Comparison of ENCODE assay signal across 27 mouse cellular contexts in genomic region chr15:64558220-64558619, GRCm38 (mm10).
A peak's percentile ranks its signal among the peaks of the same experiment; 100 is the strongest.
DNase-seq lines count a peak whose midpoint lies in the region; ATAC-seq and TF ChIP-seq lines count a peak whose summit lies in the region.
"Had no signal": no experiment of that assay in that cellular context is flagged by ENCODE, and none has a peak within 500 bp of the region (broad histone marks: within the 10 kb centered on the region; RNA-seq: fewer than 3 reads in every experiment).

No protein-coding gene starts in this region.

- TF ChIP-seq CTCF in left cerebral cortex, adult 2 months (IDR thresholded peaks at IDR 0.05) = no peak

- no peak overlapping the region for H3K4me3 ChIP-seq in left cerebral cortex, adult 2 months
- no peak overlapping the region for H3K4me3 ChIP-seq in myocyte
- H3K4me3 ChIP-seq: embryonic facial prominence, embryonic 12.5 days; embryonic facial prominence, embryonic 15.5 days; erythroblast, embryonic 14.5 days; forebrain, embryonic 12.5 days; forebrain, embryonic 15.5 days; heart, embryonic 12.5 days; heart, embryonic 15.5 days had no signal

- no peak for TF ChIP-seq POLR2A in myocyte (IDR thresholded peaks at IDR 0.05; ENCODE audit: insufficient read length, low read depth)

- H3K27me3 ChIP-seq in myocyte (ENCODE audit: control insufficient read depth, insufficient read depth, insufficient read length) = no peaks in the 10 kb centered on the region
- H3K27me3 ChIP-seq: embryonic facial prominence, embryonic 12.5 days; embryonic facial prominence, embryonic 15.5 days; forebrain, embryonic 12.5 days; forebrain, embryonic 15.5 days; heart, embryonic 12.5 days; heart, embryonic 15.5 days had no signal

- no peaks in the 10 kb centered on the region for H3K79me2 ChIP-seq in myocyte (ENCODE audit: control insufficient read depth, insufficient read depth)

- H3K36me3 ChIP-seq in myocyte (ENCODE audit: control insufficient read depth, insufficient read depth) = no peaks in the 10 kb centered on the region
- H3K36me3 ChIP-seq: embryonic facial prominence, embryonic 12.5 days; embryonic facial prominence, embryonic 15.5 days; forebrain, embryonic 12.5 days; forebrain, embryonic 15.5 days; heart, embryonic 12.5 days; heart, embryonic 15.5 days had no signal

- DNase-seq in left cerebral cortex, adult 2 months (ENCODE audit: extremely low spot score in 1 of 2, low spot score in 2 of 2) = no peak
- no peak for DNase-seq in left cerebral cortex, adult 9 months (ENCODE audit: low spot score in 2 of 2)
- DNase-seq in NIH3T3 (ENCODE audit: low read depth) = peak; percentile 10
- no peak for DNase-seq in heart, postnatal 10 days
- DNase-seq: adrenal gland, adult 8-10 months; adrenal gland, postnatal 25 days; cerebellum, adult 11-12 months; cerebellum, adult 8-10 months; cerebellum, postnatal 14 days; gastrocnemius, postnatal 25 days; heart, adult 18-20 months; heart, postnatal 14 days; heart, postnatal 4 days had no signal

- H3ac ChIP-seq in myocyte (ENCODE audit: control insufficient read depth, insufficient read length) = no peak overlapping the region

- H3K27ac ChIP-seq in left cerebral cortex, adult 2 months = peak overlapping the region; percentile 70; the same call in 1 of the 2 replicates
- H3K27ac ChIP-seq: embryonic facial prominence, embryonic 12.5 days; embryonic facial prominence, embryonic 15.5 days; forebrain, embryonic 12.5 days; forebrain, embryonic 15.5 days; heart, embryonic 15.5 days; hindbrain, embryonic 14.5 days; hindbrain, postnatal 0 days had no signal

- H3K4me2 ChIP-seq in myocyte (ENCODE audit: low read depth) = peak overlapping the region; percentile 61
- H3K4me2 ChIP-seq: embryonic facial prominence, embryonic 12.5 days; embryonic facial prominence, embryonic 15.5 days; forebrain, embryonic 12.5 days; forebrain, embryonic 15.5 days; heart, embryonic 12.5 days; heart, embryonic 15.5 days; hindbrain, embryonic 14.5 days had no signal

- no peak for ATAC-seq in monocyte, adult 5-6 weeks (replicated peaks; ENCODE audit: insufficient number of reproducible peaks, low FRiP score, low TSS enrichment, poor library complexity, severe bottlenecking)
- ATAC-seq: activated CD4-positive, CD25-positive, alpha-beta regulatory T cell, adult 4 months; forebrain, embryonic 15.5 days; hindbrain, postnatal 0 days; inflammation-experienced regulatory T-cells, adult 6 months; intestine, postnatal 0 days had no signal

- intact Hi-C loops in left cerebral cortex, adult 2 months (cut with DNase I) = no loop called here
- intact Hi-C loops in heart, postnatal 10 days (cut with DNase I) = no loop called here

TF ChIP-seq in myocyte, 11 proteins besides CTCF, POLR2A, EP300 and RAD21:
- TF ChIP-seq TCF3 (IDR thresholded peaks at IDR 0.05; ENCODE audit: insufficient read length, low read depth) = no peak
- TF ChIP-seq TCF12 (IDR thresholded peaks at IDR 0.05; ENCODE audit: insufficient read depth, poor library complexity, severe bottlenecking) = no peak
- TF ChIP-seq CEBPB (IDR thresholded peaks at IDR 0.05; ENCODE audit: insufficient read depth, poor library complexity, severe bottlenecking) = 0 out of 2 replicates have a peak, but pooled peaks have one; percentile 5
- no peak for TF ChIP-seq REST (IDR thresholded peaks at IDR 0.05; ENCODE audit: insufficient read depth, insufficient read length)
- no peak for TF ChIP-seq E2F4 (IDR thresholded peaks at IDR 0.05; ENCODE audit: insufficient read depth)
